Mouse (Mus musculus): ENCODE measurements around the gene R3hdm1.

R3hdm1 gene

DNA sequence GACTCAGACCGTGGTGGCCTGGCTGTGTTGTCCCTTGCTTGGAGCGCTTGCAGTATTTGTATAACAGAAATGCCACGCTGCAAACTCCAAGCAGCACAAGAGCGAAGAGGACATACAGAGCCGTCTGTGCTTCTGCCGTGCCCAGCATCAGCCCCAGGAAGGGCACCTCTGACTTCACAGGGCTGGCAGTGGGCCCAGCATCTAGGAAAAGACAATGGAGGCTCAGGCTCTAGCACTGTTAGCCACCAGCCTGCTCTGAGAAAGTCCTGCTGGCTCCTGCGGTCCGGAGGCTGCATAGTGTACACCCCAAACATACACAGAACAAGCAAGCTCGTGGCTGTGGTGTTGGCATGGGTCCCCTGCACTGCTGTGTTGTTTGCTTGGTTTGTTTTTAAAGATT is 182.0 kb downstream of the R3hdm1 start:
- no peak for DNase-seq (ENCODE audit: low read depth, low spot score)
